Mouse (Mus musculus) midbrain, embryonic 14.5 days (tissue): ENCODE measurements around the gene Armh3. TPM values are rescaled to one million over a fixed set of nuclear protein-coding genes. Genes with fewer than 3 reads are reported as not detected.

Experiments used
- ATAC-seq: fragments of 200-750 bp; cut with Nextera tagmentation; 2 replicates; pipeline ENCODE4 v1.8.0; 2017; ENCODE audit warnings: moderate number of reproducible peaks, moderate library complexity; ENCODE audit not compliant: low FRiP score, low TSS enrichment
- DNase-seq: peaks from one replicate; pipeline ENCODE4 v3.0.0-alpha.2; 2015
- H3K27ac ChIP-seq: fragments of 300-500 bp; sonication (generic); replicated peaks from 2 replicates; pipeline ENCODE4 v1.5.1; 2014; ENCODE audit warnings: mild to moderate bottlenecking, low read depth, low read length, moderate library complexity
- H3K27me3 ChIP-seq: fragments of 300-500 bp; sonication (generic); 2 replicates; pipeline ENCODE4 v1.6.1; 2014; ENCODE audit warnings: low read length, control low read depth, mixed read lengths; ENCODE audit not compliant: control insufficient read depth, insufficient read depth
- H3K36me3 ChIP-seq: fragments of 300-500 bp; sonication (generic); 2 replicates; pipeline ENCODE4 v1.6.1; 2014; ENCODE audit warnings: low read length, control low read depth; ENCODE audit not compliant: control insufficient read depth, insufficient read depth
- H3K4me1 ChIP-seq: fragments of 300-500 bp; sonication (generic); 2 replicates; pipeline ENCODE4 v1.6.1; 2014; ENCODE audit warnings: mild to moderate bottlenecking, antibody characterized with exemption, low read length, control low read depth; ENCODE audit not compliant: control insufficient read depth, insufficient read depth
- H3K4me2 ChIP-seq: fragments of 300-500 bp; sonication (generic); 2 replicates; pipeline ENCODE4 v1.6.1; 2014; ENCODE audit warnings: mild to moderate bottlenecking, low read length, moderate library complexity
- H3K4me3 ChIP-seq: fragments of 300-500 bp; sonication (generic); replicated peaks from 2 replicates; pipeline ENCODE4 v1.5.1; 2014; ENCODE audit warnings: low read depth, low read length
- H3K9ac ChIP-seq: fragments of 300-500 bp; sonication (generic); replicated peaks from 2 replicates; pipeline ENCODE4 v1.6.1; 2014; ENCODE audit warnings: mild to moderate bottlenecking, low read length, moderate library complexity
- H3K9me3 ChIP-seq: fragments of 300-500 bp; sonication (generic); 2 replicates; pipeline ENCODE4 v1.6.1; 2016; ENCODE audit warnings: low read length, control low read depth, mixed read lengths; ENCODE audit not compliant: control insufficient read depth
- WGBS: fragments of 180-500 bp; shearing (Covaris S2); extraction: QIAGEN DNeasy Blood & Tissue Kit; methylation state at CpG from one replicate; pipeline ENCODE4 v1.1.7; 2014; 5-methylcytosine and 5-hydroxymethylcytosine counted together
- polyA plus RNA-seq: library from polyadenylated mRNA; unstranded; fragments of >200 nt; fragmentation: Nextera tagmentation; extraction: Ambion mirVana; gene quantifications from 2 replicates; pipeline ENCODE4 v1.2.1, GENCODE M21; 2014

Armh3 gene
- polyA plus RNA-seq, 1 experiment from 2014 or later: 21.8 TPM

DNA sequence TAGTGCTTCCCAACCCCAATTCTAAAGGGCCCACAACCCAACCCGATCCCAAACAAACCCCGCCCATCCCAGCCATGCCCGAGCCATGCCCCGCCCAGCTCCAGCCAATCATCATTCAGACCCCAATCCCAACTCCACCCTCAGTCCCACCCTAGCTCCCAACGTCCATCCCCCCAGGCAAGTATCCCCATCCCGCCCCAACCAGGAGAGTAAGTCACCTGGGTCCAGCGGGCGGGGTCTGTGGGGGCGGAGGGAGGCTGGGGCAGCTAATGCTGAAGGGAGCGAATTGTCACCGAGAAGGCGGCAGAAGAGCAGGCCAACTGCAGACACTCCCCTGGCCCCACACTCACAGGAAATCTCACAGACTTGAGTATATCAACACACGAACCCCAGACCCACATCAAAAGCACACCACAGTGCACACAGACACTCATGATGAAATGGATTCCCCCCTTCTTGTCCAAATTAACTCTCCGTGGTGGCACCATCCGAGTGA is 202.2 kb downstream of the Armh3 start:
- peak overlapping the region; percentile 27 for H3K4me2 ChIP-seq
- no peak for DNase-seq
- WGBS: 10% methylated on average over 15 of the region's 15 CpGs
- no peak overlapping the region for H3K27ac ChIP-seq
- no peak overlapping the region for H3K4me3 ChIP-seq
- H3K9ac ChIP-seq: 0 out of 2 replicates have a peak overlapping the region, but pooled peaks have one; percentile 20
- no peak for ATAC-seq
- no peaks in the 10 kb centered on the region for H3K27me3 ChIP-seq
- H3K9me3 ChIP-seq: no peaks in the 10 kb centered on the region
- H3K36me3 ChIP-seq: no peaks in the 10 kb centered on the region
- H3K4me1 ChIP-seq: no peaks in the 10 kb centered on the region

- H3K9me3 ChIP-seq: no peaks in the 10 kb centered on the region
- WGBS: 34% methylated on average over 15 of the region's 15 CpGs
- DNase-seq: no peak
- H3K4me2 ChIP-seq: no peak overlapping the region
- no peak overlapping the region for H3K4me3 ChIP-seq
- H3K9ac ChIP-seq: no peak overlapping the region
- no peak for ATAC-seq
- no peaks in the 10 kb centered on the region for H3K36me3 ChIP-seq
- H3K27me3 ChIP-seq: no peaks in the 10 kb centered on the region
- H3K4me1 ChIP-seq: no peaks in the 10 kb centered on the region
- no peak overlapping the region for H3K27ac ChIP-seq
Observed at GRCm38 (mm10) chr19:45795406-45795944, 202.8 kb downstream of the Armh3 start.

DNA sequence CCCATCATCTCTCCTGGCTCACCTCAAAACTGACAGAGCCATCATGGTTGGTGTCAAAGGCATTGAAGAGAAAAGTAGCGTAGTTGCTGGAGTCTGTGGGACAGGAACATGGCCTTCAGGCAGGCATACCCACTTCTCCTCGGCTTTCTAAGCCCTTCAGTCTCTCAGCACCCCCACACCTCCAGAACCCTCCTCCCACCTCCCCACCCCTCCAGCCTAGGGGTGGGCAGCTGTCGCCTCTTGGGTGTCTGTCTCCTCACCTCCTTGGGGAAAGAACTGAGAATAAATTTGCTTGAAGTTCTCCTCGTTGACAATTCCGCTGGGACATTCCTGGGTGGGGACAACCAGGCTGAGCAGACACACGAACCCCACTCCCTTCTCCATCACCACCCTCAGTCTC is 203.6 kb downstream of the Armh3 start:
- no peak for DNase-seq
- WGBS: 80% methylated on average over 6 of the region's 6 CpGs
- H3K4me2 ChIP-seq: no peak overlapping the region
- no peak overlapping the region for H3K9ac ChIP-seq
- no peak overlapping the region for H3K4me3 ChIP-seq
- no peaks in the 10 kb centered on the region for H3K4me1 ChIP-seq
- no peaks in the 10 kb centered on the region for H3K9me3 ChIP-seq
- no peaks in the 10 kb centered on the region for H3K27me3 ChIP-seq
- H3K36me3 ChIP-seq: no peaks in the 10 kb centered on the region
- no peak overlapping the region for H3K27ac ChIP-seq
- no peak for ATAC-seq

DNA sequence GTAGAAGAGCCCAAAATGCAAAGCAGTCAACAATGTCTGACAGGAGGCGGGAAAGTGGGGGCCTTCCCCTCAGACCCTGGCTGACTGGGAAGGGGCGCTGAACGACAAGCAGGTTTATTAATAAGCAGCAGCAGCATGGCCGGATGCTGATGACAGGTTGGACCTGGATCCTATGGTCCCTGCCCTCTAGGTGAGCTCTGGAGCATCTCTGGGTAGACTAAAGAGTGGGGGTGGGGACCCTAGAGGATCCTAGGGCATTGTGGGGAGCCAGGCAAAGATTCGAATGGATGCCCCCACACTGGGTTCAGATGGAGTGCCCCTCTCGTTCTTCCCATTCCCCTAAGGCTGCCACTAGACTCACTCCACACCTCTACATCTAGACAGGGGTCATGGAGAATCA is 205.9 kb downstream of the Armh3 start:
- no peak overlapping the region for H3K27ac ChIP-seq
- H3K4me1 ChIP-seq: no peaks in the 10 kb centered on the region
- no peak overlapping the region for H3K4me3 ChIP-seq
- no peak overlapping the region for H3K9ac ChIP-seq
- ATAC-seq (no peak), DNase-seq (no peak)
- WGBS: 88% methylated on average over 6 of the region's 6 CpGs
- no peaks in the 10 kb centered on the region for H3K27me3 ChIP-seq
- no peaks in the 10 kb centered on the region for H3K9me3 ChIP-seq
- H3K4me2 ChIP-seq: no peak overlapping the region
- H3K36me3 ChIP-seq: no peaks in the 10 kb centered on the region

- Histone ChIP-seq H3K4me1 (no peaks in the 10 kb centered on the region), H3K4me3 (no peak overlapping the region), H3K4me2 (no peak overlapping the region), H3K9ac (no peak overlapping the region), H3K27me3 (no peaks in the 10 kb centered on the region), H3K36me3 (no peaks in the 10 kb centered on the region), H3K9me3 (no peaks in the 10 kb centered on the region), H3K27ac (no peak overlapping the region)
- 76% methylated on average over 13 of the region's 13 CpGs for WGBS
- DNase-seq (no peak), ATAC-seq (no peak)
Observed at GRCm38 (mm10) chr19:45789888-45790874, 208.1 kb downstream of the Armh3 start.

- H3K4me3 ChIP-seq: no peak overlapping the region
- H3K27ac ChIP-seq: no peak overlapping the region
- DNase-seq (no peak), ATAC-seq (no peak)
- H3K4me1 ChIP-seq: no peaks in the 10 kb centered on the region
- H3K27me3 ChIP-seq: no peaks in the 10 kb centered on the region
- H3K9me3 ChIP-seq: no peaks in the 10 kb centered on the region
- H3K9ac ChIP-seq: no peak overlapping the region
- H3K4me2 ChIP-seq: no peak overlapping the region
- 84% methylated on average over 7 of the region's 7 CpGs for WGBS
- H3K36me3 ChIP-seq: no peaks in the 10 kb centered on the region
Observed at GRCm38 (mm10) chr19:45789365-45789764, 208.9 kb downstream of the Armh3 start.

- 0 out of 2 replicates have a peak, but pooled peaks cover 3% of the 10 kb centered on the region for H3K4me1 ChIP-seq
- no peak for DNase-seq
- H3K36me3 ChIP-seq: no peaks in the 10 kb centered on the region
Observed at GRCm38 (mm10) chr19:45788337-45788736, 210.0 kb downstream of the Armh3 start.

DNA sequence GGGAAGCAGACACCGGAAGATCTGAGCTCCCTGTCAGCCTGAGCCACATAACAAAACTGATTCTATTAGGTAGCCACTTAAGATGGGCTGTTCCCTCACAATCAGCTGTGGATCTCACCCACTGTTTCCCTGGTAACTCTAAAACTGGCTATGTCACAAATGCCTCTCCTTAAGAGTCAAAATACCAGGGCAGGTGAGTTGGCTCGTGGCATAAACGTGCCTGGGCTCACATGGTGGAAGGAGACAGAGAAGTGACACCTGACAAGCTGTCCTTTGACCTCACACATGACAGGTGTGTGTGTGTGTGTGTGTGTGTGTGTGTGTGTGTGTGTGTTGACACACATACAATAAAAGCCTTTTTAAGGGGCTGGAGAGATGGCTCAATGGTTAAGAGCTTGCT is 210.8 kb downstream of the Armh3 start:
- 78% methylated on average over 3 of the region's 3 CpGs for WGBS
- no peaks in the 10 kb centered on the region for H3K36me3 ChIP-seq
- DNase-seq (no peak), ATAC-seq (no peak)
- no peaks in the 10 kb centered on the region for H3K27me3 ChIP-seq
- H3K9ac ChIP-seq: no peak overlapping the region
- no peaks in the 10 kb centered on the region for H3K9me3 ChIP-seq
- H3K4me1 ChIP-seq: 0 out of 2 replicates have a peak, but pooled peaks cover 3% of the 10 kb centered on the region
- H3K4me3 ChIP-seq: no peak overlapping the region
- H3K4me2 ChIP-seq: no peak overlapping the region
- H3K27ac ChIP-seq: no peak overlapping the region

More at GRCm38 (mm10) chr19:45788337-45788736, 210.0 kb downstream of the Armh3 start:
- ATAC-seq: no peak
- no peak overlapping the region for H3K4me3 ChIP-seq
- no peak overlapping the region for H3K4me2 ChIP-seq
- no peaks in the 10 kb centered on the region for H3K27me3 ChIP-seq
- no peaks in the 10 kb centered on the region for H3K9me3 ChIP-seq
- no peak overlapping the region for H3K9ac ChIP-seq
- H3K27ac ChIP-seq: no peak overlapping the region
- 92% methylated on average over 4 of the region's 4 CpGs for WGBS
